ENCODE assay signal across 7 mouse cellular contexts in genomic region chr14:61046091-61046681, GRCm38 (mm10). TPM values are rescaled to one million over a fixed set of nuclear protein-coding genes. Genes with fewer than 3 reads are reported as not detected.
DNase-seq lines count a peak whose midpoint lies in the region; ATAC-seq and TF ChIP-seq lines count a peak whose summit lies in the region.

Gene Tnfrsf19, minus strand, starts transcription at chr14:61046490.

- WGBS in intestine, postnatal 0 days, result under 1% methylated on average over 38 of the region's 38 CpGs
- 0% methylated on average over 38 of the region's 38 CpGs for WGBS in limb, embryonic 13.5 days
- WGBS in midbrain, embryonic 16.5 days, result under 1% methylated on average over 38 of the region's 38 CpGs

- 0 out of 2 replicates have a peak, but pooled peaks cover 4% of the 10 kb centered on the region for H3K4me1 ChIP-seq in intestine, postnatal 0 days (replicated peaks; ENCODE audit: control insufficient read depth, insufficient read depth, low read length)
- H3K4me1 ChIP-seq in limb, embryonic 13.5 days, result peaks cover 32% of the 10 kb centered on the region
- peaks cover 22% of the 10 kb centered on the region for H3K4me1 ChIP-seq in midbrain, embryonic 16.5 days (ENCODE audit: control insufficient read depth, insufficient read depth, low read length)

- peak within 1 kb of the TSS; percentile 89 for H3K4me2 ChIP-seq in intestine, postnatal 0 days (replicated peaks; ENCODE audit: low read depth)
- H3K4me2 ChIP-seq in limb, embryonic 13.5 days (replicated peaks), result peak within 1 kb of the TSS; percentile 90
- peak within 1 kb of the TSS; percentile 82 for H3K4me2 ChIP-seq in midbrain, embryonic 16.5 days (ENCODE audit: low read length)

- no peaks in the 10 kb centered on the region for H3K9me3 ChIP-seq in intestine, postnatal 0 days (ENCODE audit: control insufficient read depth)
- no peaks in the 10 kb centered on the region for H3K9me3 ChIP-seq in limb, embryonic 13.5 days
- no peaks in the 10 kb centered on the region for H3K9me3 ChIP-seq in midbrain, embryonic 16.5 days (replicated peaks; ENCODE audit: control insufficient read depth, low read length, poor library complexity, severe bottlenecking)

- H3K27ac ChIP-seq in intestine, postnatal 0 days (ENCODE audit: low read depth, low read length), result no peak within 1 kb of the TSS
- H3K27ac ChIP-seq in limb, embryonic 13.5 days, result peak within 1 kb of the TSS; percentile 75
- H3K27ac ChIP-seq in midbrain, embryonic 16.5 days (ENCODE audit: low read length), result peak within 1 kb of the TSS; percentile 68

- peak within 1 kb of the TSS; percentile 51 for H3K4me3 ChIP-seq in intestine, postnatal 0 days (ENCODE audit: low read depth, low read length)
- peak within 1 kb of the TSS; percentile 55 for H3K4me3 ChIP-seq in limb, embryonic 13.5 days
- peak within 1 kb of the TSS; percentile 49 for H3K4me3 ChIP-seq in midbrain, embryonic 16.5 days (ENCODE audit: low read depth, low read length)

- peak within 1 kb of the TSS; percentile 5 for H3K9ac ChIP-seq in intestine, postnatal 0 days (ENCODE audit: low read depth, low read length)
- H3K9ac ChIP-seq in limb, embryonic 13.5 days, result peak within 1 kb of the TSS; percentile 73
- H3K9ac ChIP-seq in midbrain, embryonic 16.5 days (ENCODE audit: low read depth, low read length), result peak within 1 kb of the TSS; percentile 64

- peak; percentile 94 for DNase-seq in adrenal gland, postnatal 14 days
- DNase-seq in embryo, embryonic 9.5 days (ENCODE audit: extremely low spot score), result peak; percentile 92
- peak; percentile 15 to 41 for DNase-seq in spleen, postnatal 14 days (ENCODE audit: low spot score in 2 of 2)

- peak; percentile 76 for ATAC-seq in granulocyte monocyte progenitor cell, adult 5-6 weeks (replicated peaks; ENCODE audit: poor library complexity, severe bottlenecking)
- peak; percentile 89 for ATAC-seq in intestine, postnatal 0 days
- peak; percentile 90 for ATAC-seq in limb, embryonic 13.5 days (ENCODE audit: low FRiP score, low read depth)
- ATAC-seq in midbrain, embryonic 16.5 days, result peak; percentile 96

- no peaks in the 10 kb centered on the region for H3K36me3 ChIP-seq in intestine, postnatal 0 days (ENCODE audit: control insufficient read depth, insufficient read depth)
- H3K36me3 ChIP-seq in limb, embryonic 13.5 days, result no peaks in the 10 kb centered on the region
- no peaks in the 10 kb centered on the region for H3K36me3 ChIP-seq in midbrain, embryonic 16.5 days (ENCODE audit: control insufficient read depth, insufficient read depth, low read length)

- 0 out of 2 replicates have a peak, but pooled peaks cover 4% of the 10 kb centered on the region for H3K27me3 ChIP-seq in intestine, postnatal 0 days (replicated peaks; ENCODE audit: control insufficient read depth, insufficient read depth, low read length)
- H3K27me3 ChIP-seq in limb, embryonic 13.5 days, result 0 out of 2 replicates have a peak, but pooled peaks cover 8% of the 10 kb centered on the region
- H3K27me3 ChIP-seq in midbrain, embryonic 16.5 days (ENCODE audit: control insufficient read depth, insufficient read depth, low read depth, low read length), result no peaks in the 10 kb centered on the region

- no peak for TF ChIP-seq CTCF in intestine, postnatal 0 days (IDR thresholded peaks at IDR 0.05; ENCODE audit: low read depth)

RNA-seq across cellular contexts. Expression of gene Tnfrsf19, which starts in this region (rescaled TPM):
- total RNA-seq in adrenal gland, postnatal 14 days (2021), result 30.8 and 31.4 TPM in 2 replicates
- total RNA-seq in granulocyte monocyte progenitor cell, adult 5-6 weeks (2014; fragmentation: Nextera tagmentation), result not detected in 2 replicates
- total RNA-seq in granulocyte monocyte progenitor cell, adult 5-6 weeks (2017), result not detected in 2 replicates
- polyA plus RNA-seq in intestine, postnatal 0 days (2015; fragmentation: Nextera tagmentation; extraction: Ambion mirVana), result 4.7 and 6.1 TPM in 2 replicates
- polyA plus RNA-seq in limb, embryonic 13.5 days (2015; fragmentation: Nextera tagmentation; extraction: Ambion mirVana), result 42.5 and 51.1 TPM in 2 replicates
- polyA plus RNA-seq in midbrain, embryonic 16.5 days (2015; fragmentation: Nextera tagmentation; extraction: Ambion mirVana), result 36.5 and 41.7 TPM in 2 replicates

Comparison
In these comparisons a context has a peak if more than half of its experiments do, and no peak if none do; other contexts are left out.
1. RNA of gene Tnfrsf19 (total RNA-seq): 30.8 to 31.4 TPM in adrenal gland, postnatal 14 days; not detected in granulocyte monocyte progenitor cell, adult 5-6 weeks; every median in the first group is over 10 times any median in the second.
2. Peak in ATAC-seq in granulocyte monocyte progenitor cell, adult 5-6 weeks; RNA of the gene not detected or under 1 TPM.
3. DNase-seq: peak in every context shown above with its lines; median percentile 94 in adrenal gland, postnatal 14 days; 92 in embryo, embryonic 9.5 days; 28 in spleen, postnatal 14 days.
4. H3K9ac ChIP-seq: peak in every context shown above with its lines; median percentile 73 in limb, embryonic 13.5 days; 64 in midbrain, embryonic 16.5 days; 5 in intestine, postnatal 0 days.
5. Peak in every context shown above with its lines, with median percentiles within 50 percentile points of each other: ATAC-seq, H3K4me2 ChIP-seq and H3K4me3 ChIP-seq.